Mouse (Mus musculus) testis, adult 2 months (tissue): ENCODE results near the gene Akip1.

Experiments
- CTCF ChIP-seq: fragments of 200-500 bp; IDR thresholded peaks from 2 replicates; pipeline ENCODE4 v1.5.1; 2012; ENCODE audit warnings: low read depth, mild to moderate bottlenecking, inconsistent platforms, low read length, moderate library complexity; ENCODE audit not compliant: control insufficient read depth, insufficient read depth, insufficient replicate concordance
- POLR2A ChIP-seq: fragments of 200-500 bp; IDR thresholded peaks from 2 replicates; pipeline ENCODE4 v1.6.1; 2012; ENCODE audit warnings: low read depth, mild to moderate bottlenecking, inconsistent platforms, low read length, moderate library complexity; ENCODE audit not compliant: control insufficient read depth

GRCm38 (mm10) chr7:109756291-109756690 is 52.8 kb downstream of the Akip1 start:
- TF ChIP-seq CTCF = no peak
- TF ChIP-seq POLR2A = no peak
